Mouse (Mus musculus): Measurements from ENCODE around the gene Casz1. TPM values are rescaled to one million over a fixed set of nuclear protein-coding genes. Genes with fewer than 3 reads are reported as not detected.

Gene Casz1
- polyA plus RNA-seq, 1 experiment from 2014 or later, result 7.6 TPM

DNA sequence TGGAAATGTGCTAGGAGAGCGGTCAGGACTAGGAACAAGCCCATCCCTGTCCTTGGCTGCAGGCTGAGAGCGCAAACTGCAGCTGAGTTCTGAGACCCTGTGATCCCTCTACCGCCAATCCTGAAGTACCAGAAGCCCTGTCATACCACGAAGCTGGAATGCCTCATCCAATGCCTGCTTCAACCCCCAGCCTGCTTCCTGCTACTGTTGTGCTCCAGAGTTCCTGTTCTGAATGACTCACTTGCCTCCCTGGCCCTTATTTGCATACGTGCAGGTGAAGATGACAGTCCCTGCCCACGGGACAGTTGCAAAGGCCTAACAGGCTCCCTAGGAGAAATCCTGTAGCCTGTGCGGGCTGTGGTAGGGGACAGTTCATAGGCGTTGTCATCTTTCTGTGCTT lies 13.3 kb upstream of the Casz1 start:
- 72% methylated on average over 8 of the region's 8 CpGs for WGBS
- Histone ChIP-seq H3K4me1 (ENCODE audit: control insufficient read depth, insufficient read depth, low read length) (peaks cover 3% of the 10 kb centered on the region; the same call in 1 of the 2 replicates), H3K4me3 (ENCODE audit: low read length) (no peak overlapping the region), H3K27me3 (ENCODE audit: control insufficient read depth, insufficient read depth, low read length) (peaks cover 8% of the 10 kb centered on the region; the same call in 1 of the 2 replicates), H3K27ac (ENCODE audit: low read depth, low read length) (no peak overlapping the region), H3K9me3 (ENCODE audit: control insufficient read depth, low read length) (no peaks in the 10 kb centered on the region), H3K4me2 (replicated peaks; ENCODE audit: low read depth, low read length) (no peak overlapping the region), H3K36me3 (ENCODE audit: control insufficient read depth, insufficient read depth, low read length) (no peaks in the 10 kb centered on the region), H3K9ac (ENCODE audit: low read depth, low read length) (no peak overlapping the region)
- ATAC-seq (ENCODE audit: low FRiP score, low TSS enrichment), result no peak

DNA sequence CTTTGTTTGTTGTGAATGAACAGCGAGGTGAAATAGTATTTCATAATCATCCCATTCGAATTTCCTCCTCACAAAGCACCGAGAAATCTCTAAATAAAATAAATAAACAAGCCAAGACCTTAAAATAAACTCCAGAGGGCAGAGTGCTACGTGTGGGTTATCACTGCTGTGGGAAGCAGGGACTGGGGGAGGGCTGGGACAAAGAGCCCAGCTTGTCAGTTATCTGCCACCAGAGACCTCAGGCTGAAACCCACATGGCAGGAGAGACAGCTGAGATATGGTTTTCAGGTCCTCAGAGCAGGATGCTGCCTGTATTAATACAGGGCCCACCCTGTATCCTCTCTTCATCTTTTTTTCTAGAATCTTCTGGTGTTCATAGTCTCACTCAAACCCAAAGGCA lies 9.2 kb upstream of the Casz1 start:
- Histone ChIP-seq H3K36me3 (ENCODE audit: control insufficient read depth, insufficient read depth, low read length) (no peaks in the 10 kb centered on the region), H3K27me3 (ENCODE audit: control insufficient read depth, insufficient read depth, low read length) (no peaks in the 10 kb centered on the region), H3K9ac (ENCODE audit: low read depth, low read length) (no peak overlapping the region), H3K4me1 (ENCODE audit: control insufficient read depth, insufficient read depth, low read length) (peaks cover 3% of the 10 kb centered on the region; the same call in 1 of the 2 replicates), H3K27ac (ENCODE audit: low read depth, low read length) (no peak overlapping the region), H3K4me2 (replicated peaks; ENCODE audit: low read depth, low read length) (no peak overlapping the region), H3K4me3 (ENCODE audit: low read length) (no peak overlapping the region), H3K9me3 (ENCODE audit: control insufficient read depth, low read length) (no peaks in the 10 kb centered on the region)
- no peak for ATAC-seq (ENCODE audit: low FRiP score, low TSS enrichment)
- WGBS, result 31% methylated on average over 4 of the region's 4 CpGs

DNA sequence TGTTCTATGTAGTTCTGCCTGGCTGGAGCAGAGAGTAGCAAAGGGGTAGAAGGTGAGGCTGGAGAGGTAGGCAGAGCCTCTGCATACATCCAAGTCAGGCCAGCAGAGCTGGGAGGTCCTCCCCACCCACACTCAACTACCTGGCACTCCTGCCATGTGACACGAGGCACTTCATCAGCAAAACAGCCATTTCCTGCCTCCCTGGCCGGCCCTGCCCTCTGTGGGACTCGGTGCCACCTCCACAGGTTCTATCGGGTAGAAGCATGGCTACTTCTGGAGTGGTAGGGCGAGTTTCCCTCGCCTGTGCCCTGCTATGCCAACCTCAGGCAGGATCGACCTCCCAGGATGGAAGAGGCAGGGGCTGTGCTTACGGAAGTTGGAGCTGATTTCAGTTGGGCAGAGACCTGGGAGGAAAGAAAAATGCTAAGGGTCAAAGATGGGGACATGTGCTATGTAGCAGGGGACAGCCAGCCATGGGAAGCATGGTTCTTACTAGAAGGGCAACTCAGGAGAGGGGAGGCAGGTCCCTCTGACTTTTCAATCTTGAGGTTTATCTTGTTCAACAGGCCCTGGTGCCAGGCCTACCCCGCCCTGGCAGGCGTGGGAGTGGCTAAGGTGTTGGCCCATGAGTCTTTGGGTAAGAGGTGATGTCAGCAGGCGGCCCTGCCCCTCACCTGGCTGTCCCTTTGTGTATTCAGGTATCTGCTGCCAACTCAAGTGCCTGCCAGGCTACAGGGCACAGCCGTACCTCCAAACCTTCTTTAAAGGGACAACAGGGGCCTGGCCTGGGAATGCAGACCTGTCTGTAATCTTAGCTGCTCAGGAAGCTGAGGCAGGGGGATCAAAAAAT lies 6.5 kb upstream of the Casz1 start:
- H3K27me3 ChIP-seq (ENCODE audit: control insufficient read depth, insufficient read depth, low read length), result no peaks in the 10 kb centered on the region
- ATAC-seq (ENCODE audit: low FRiP score, low TSS enrichment), result no peak

DNA sequence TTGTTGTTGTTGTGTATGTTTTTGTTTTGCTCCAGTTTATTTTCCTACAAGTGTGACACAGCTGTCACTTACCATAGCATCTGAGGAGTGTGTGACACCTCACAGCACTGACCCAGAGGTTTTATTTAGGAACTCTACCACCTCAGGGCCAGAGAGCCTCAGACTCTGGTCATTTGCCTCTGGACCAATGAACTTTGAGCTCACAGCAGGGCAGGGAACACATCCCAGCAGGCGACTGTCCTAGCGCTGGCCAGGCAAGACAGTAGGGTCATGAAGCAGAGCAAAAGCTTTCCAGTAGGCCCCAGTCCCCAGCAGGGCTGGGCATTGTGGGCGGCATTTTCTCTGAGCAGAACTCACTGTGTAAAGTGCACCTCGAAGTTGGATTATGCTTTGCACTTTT lies 1.2 kb upstream of the Casz1 start:
- 27% methylated on average over 4 of the region's 4 CpGs for WGBS
- H3K4me1 ChIP-seq (ENCODE audit: control insufficient read depth, insufficient read depth, low read length), result peaks cover 29% of the 10 kb centered on the region
- H3K36me3 ChIP-seq (ENCODE audit: control insufficient read depth, insufficient read depth, low read length), result no peaks in the 10 kb centered on the region
- H3K4me2 ChIP-seq (replicated peaks; ENCODE audit: low read depth, low read length), result no peak overlapping the region
- H3K27me3 ChIP-seq (ENCODE audit: control insufficient read depth, insufficient read depth, low read length), result peaks cover 26% of the 10 kb centered on the region
- no peak overlapping the region for H3K4me3 ChIP-seq (ENCODE audit: low read length)
- no peaks in the 10 kb centered on the region for H3K9me3 ChIP-seq (ENCODE audit: control insufficient read depth, low read length)
- no peak for ATAC-seq (ENCODE audit: low FRiP score, low TSS enrichment)
- no peak overlapping the region for H3K27ac ChIP-seq (ENCODE audit: low read depth, low read length)
- H3K9ac ChIP-seq (ENCODE audit: low read depth, low read length), result no peak overlapping the region

More for the DNA sequence above, 6.5 kb upstream of the Casz1 start:
- Histone ChIP-seq H3K27ac (ENCODE audit: low read depth, low read length) (no peak overlapping the region), H3K4me3 (ENCODE audit: low read length) (no peak overlapping the region), H3K4me2 (replicated peaks; ENCODE audit: low read depth, low read length) (no peak overlapping the region), H3K4me1 (ENCODE audit: control insufficient read depth, insufficient read depth, low read length) (peaks cover 3% of the 10 kb centered on the region; the same call in 1 of the 2 replicates), H3K9ac (ENCODE audit: low read depth, low read length) (no peak overlapping the region), H3K9me3 (ENCODE audit: control insufficient read depth, low read length) (no peaks in the 10 kb centered on the region), H3K36me3 (ENCODE audit: control insufficient read depth, insufficient read depth, low read length) (no peaks in the 10 kb centered on the region)
- WGBS, result 77% methylated on average over 12 of the region's 12 CpGs

DNA sequence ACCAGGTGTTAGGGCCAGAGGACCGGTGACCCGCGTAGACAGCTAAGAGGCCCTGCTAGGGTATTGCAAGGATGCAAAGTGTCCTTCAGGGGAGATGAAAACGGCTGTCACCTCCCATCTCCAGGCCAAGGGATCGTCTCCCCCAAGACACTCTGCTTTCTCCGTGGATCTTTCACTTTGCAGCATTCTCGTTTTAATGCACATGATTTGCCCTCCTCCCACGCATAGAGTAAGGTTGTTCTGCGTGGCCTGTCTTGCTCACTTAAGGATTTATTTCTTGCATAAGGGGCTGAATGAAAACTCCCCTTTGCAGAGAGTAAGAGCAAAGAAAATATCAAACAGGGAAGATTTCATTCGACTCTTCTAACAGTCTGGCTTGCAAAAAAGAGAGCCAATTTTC lies 593 bp upstream of the Casz1 start:
- H3K27ac ChIP-seq (ENCODE audit: low read depth, low read length), result no peak overlapping the region
- peak overlapping the region; percentile 98 for H3K4me2 ChIP-seq (replicated peaks; ENCODE audit: low read depth, low read length)
- no peaks in the 10 kb centered on the region for H3K36me3 ChIP-seq (ENCODE audit: control insufficient read depth, insufficient read depth, low read length)
- peaks cover 29% of the 10 kb centered on the region for H3K27me3 ChIP-seq (ENCODE audit: control insufficient read depth, insufficient read depth, low read length)
- WGBS, result 4% methylated on average over 10 of the region's 10 CpGs
- H3K4me1 ChIP-seq (ENCODE audit: control insufficient read depth, insufficient read depth, low read length), result peaks cover 30% of the 10 kb centered on the region
- peak overlapping the region; percentile 73 for H3K4me3 ChIP-seq (ENCODE audit: low read length)
- no peaks in the 10 kb centered on the region for H3K9me3 ChIP-seq (ENCODE audit: control insufficient read depth, low read length)
- ATAC-seq (ENCODE audit: low FRiP score, low TSS enrichment), result no peak
- no peak overlapping the region for H3K9ac ChIP-seq (ENCODE audit: low read depth, low read length)

DNA sequence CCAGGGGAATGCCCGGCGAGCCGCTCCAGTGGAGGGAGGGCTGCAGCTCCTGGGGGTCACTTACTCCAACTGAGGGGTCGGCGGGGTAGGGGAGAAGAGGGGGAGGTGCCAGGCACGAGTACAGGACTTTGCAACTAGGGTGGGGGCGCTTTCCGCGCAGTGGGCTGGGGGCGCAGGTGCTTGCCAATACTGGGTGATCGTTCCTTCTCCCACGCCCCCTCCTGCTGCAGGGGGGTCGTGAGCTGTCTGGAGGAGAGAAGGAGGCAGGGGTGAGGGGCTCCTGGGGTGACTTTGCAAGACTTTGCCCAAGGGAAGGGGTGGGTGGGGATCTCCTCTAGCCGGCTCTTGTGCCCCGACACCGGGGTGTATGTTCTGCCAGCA lies 541 bp downstream of the Casz1 start:
- peak overlapping the region; percentile 68 for H3K9ac ChIP-seq (ENCODE audit: low read depth, low read length)
- H3K9me3 ChIP-seq (ENCODE audit: control insufficient read depth, low read length), result no peaks in the 10 kb centered on the region
- peaks cover 29% of the 10 kb centered on the region for H3K27me3 ChIP-seq (ENCODE audit: control insufficient read depth, insufficient read depth, low read length)
- under 1% methylated on average over 15 of the region's 16 CpGs for WGBS
- ATAC-seq (ENCODE audit: low FRiP score, low TSS enrichment), result peak; percentile 33
- H3K4me1 ChIP-seq (ENCODE audit: control insufficient read depth, insufficient read depth, low read length), result peaks cover 32% of the 10 kb centered on the region
- H3K36me3 ChIP-seq (ENCODE audit: control insufficient read depth, insufficient read depth, low read length), result no peaks in the 10 kb centered on the region
- peak overlapping the region; percentile 98 for H3K4me2 ChIP-seq (replicated peaks; ENCODE audit: low read depth, low read length)
- H3K27ac ChIP-seq (ENCODE audit: low read depth, low read length), result no peak overlapping the region
- peak overlapping the region; percentile 73 for H3K4me3 ChIP-seq (ENCODE audit: low read length)

DNA sequence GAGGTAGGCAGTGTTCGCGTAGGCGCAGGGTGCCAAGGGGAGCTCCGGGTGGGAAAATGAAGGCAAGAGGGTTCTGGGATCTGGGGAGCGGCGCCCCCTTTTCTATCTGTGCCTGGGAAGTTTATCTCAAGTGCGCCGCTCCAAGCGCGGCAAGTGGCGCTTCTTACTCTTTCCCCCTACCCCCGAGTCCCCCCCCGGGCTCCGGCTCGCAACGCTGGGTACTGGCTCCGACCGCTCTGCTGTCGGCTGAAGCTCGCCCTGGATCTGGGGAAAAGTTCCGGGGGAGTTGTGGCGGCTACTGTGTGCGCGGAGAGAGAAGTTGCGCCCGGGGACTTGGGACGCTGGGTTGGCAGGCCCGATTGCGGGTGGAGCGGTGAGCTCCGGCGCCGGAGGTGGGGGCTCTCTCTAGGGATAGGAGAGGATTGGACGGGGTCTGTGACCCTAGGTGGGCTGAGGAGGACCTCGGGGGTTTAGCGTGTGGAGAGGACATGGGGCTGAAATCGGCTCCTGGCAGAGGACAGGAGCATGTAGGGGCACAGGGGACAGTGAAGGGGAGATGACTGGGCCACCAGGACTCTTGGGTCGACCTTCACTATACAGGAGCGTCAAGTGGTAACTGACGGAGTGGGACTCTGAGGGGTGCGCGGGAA lies 1.1 kb downstream of the Casz1 start:
- ATAC-seq (ENCODE audit: low FRiP score, low TSS enrichment), result no peak
- H3K27me3 ChIP-seq (ENCODE audit: control insufficient read depth, insufficient read depth, low read length), result peaks cover 29% of the 10 kb centered on the region

DNA sequence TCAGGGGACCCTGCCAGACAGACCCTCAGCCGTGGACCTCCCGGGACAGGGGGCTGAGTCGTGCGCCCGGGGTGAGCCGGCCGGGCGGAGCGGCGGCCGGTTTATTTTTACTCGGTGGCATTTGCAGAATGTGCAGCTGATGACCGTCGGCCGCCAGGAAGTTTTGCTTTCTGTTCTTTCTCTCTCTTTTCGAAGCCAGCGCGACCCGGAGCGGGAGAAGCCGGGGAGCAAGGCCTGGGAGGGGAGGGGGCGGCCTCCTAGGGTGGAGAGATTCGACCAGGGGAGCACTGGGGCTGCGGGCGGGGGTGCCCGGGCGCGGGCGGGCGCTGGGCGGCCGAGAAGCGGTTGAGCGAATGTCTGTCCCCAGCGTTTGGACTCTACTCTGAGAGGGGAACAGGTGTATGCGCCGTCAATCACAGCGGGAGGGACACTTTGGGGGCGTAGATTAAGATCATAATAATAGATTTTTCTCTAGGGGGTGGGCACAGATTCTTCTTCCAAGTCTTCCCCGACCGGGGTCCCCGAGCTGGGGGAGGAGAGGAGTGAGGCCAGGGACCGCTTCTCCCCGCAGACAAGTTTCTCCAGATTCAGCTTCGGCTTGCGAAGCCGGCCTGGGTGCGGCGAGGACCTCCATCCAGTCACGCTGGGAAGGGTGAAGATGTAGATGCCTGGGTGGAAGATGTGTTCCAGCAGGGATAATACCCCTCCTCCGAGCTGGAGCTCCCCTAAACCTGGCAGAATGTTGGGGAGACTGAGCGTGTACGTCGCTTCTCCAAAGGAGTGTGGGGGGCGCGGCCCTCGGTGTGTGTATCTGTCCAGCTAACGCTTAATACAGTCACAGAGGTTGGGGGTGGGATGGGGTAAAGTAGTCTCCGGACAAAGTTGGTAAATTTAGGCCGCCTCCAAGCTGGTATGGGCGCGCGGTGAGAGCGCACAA lies 1.9 kb downstream of the Casz1 start:
- H3K27ac ChIP-seq (ENCODE audit: low read depth, low read length), result no peak overlapping the region

More for the DNA sequence above, 1.1 kb downstream of the Casz1 start:
- Histone ChIP-seq H3K27ac (ENCODE audit: low read depth, low read length) (no peak overlapping the region), H3K36me3 (ENCODE audit: control insufficient read depth, insufficient read depth, low read length) (no peaks in the 10 kb centered on the region), H3K4me2 (replicated peaks; ENCODE audit: low read depth, low read length) (peak overlapping the region; percentile 98), H3K4me1 (ENCODE audit: control insufficient read depth, insufficient read depth, low read length) (peaks cover 34% of the 10 kb centered on the region), H3K9me3 (ENCODE audit: control insufficient read depth, low read length) (no peaks in the 10 kb centered on the region), H3K9ac (ENCODE audit: low read depth, low read length) (peak overlapping the region; percentile 68), H3K4me3 (ENCODE audit: low read length) (peak overlapping the region; percentile 73)
- 1% methylated on average over 42 of the region's 42 CpGs for WGBS

More for the DNA sequence above, 1.9 kb downstream of the Casz1 start:
- no peak for ATAC-seq (ENCODE audit: low FRiP score, low TSS enrichment)
- H3K27me3 ChIP-seq (ENCODE audit: control insufficient read depth, insufficient read depth, low read length), result peaks cover 29% of the 10 kb centered on the region
- no peaks in the 10 kb centered on the region for H3K9me3 ChIP-seq (ENCODE audit: control insufficient read depth, low read length)
- peak overlapping the region; percentile 73 for H3K4me3 ChIP-seq (ENCODE audit: low read length)
- H3K4me1 ChIP-seq (ENCODE audit: control insufficient read depth, insufficient read depth, low read length), result peaks cover 35% of the 10 kb centered on the region
- WGBS, result under 1% methylated on average over 61 of the region's 64 CpGs
- H3K36me3 ChIP-seq (ENCODE audit: control insufficient read depth, insufficient read depth, low read length), result no peaks in the 10 kb centered on the region
- H3K4me2 ChIP-seq (replicated peaks; ENCODE audit: low read depth, low read length), result peak overlapping the region; percentile 98
- H3K9ac ChIP-seq (ENCODE audit: low read depth, low read length), result peak overlapping the region; percentile 68

All from kidney, embryonic 14.5 days (tissue).